Mouse (Mus musculus): ENCODE measurements around the gene Lmf1.

Gene Lmf1

GRCm38 (mm10) chr17:25604234-25604633 lies 25.3 kb downstream of the Lmf1 start:
- DNase-seq (ENCODE audit: low spot score in 2 of 2), result no peak

GRCm38 (mm10) chr17:25608137-25608785 lies 29.4 kb downstream of the Lmf1 start:
- no peak for DNase-seq (ENCODE audit: low spot score in 2 of 2)

GRCm38 (mm10) chr17:25608821-25609505 lies 30.1 kb downstream of the Lmf1 start:
- no peak for DNase-seq (ENCODE audit: low spot score in 2 of 2)

GRCm38 (mm10) chr17:25609506-25609828 lies 30.6 kb downstream of the Lmf1 start:
- DNase-seq (ENCODE audit: low spot score in 2 of 2), result no peak

GRCm38 (mm10) chr17:25610151-25610550 lies 31.3 kb downstream of the Lmf1 start:
- no peak for DNase-seq (ENCODE audit: low spot score in 2 of 2)

- DNase-seq (ENCODE audit: low spot score in 2 of 2), result no peak
These were observed 33.7 kb downstream of the Lmf1 start for GRCm38 (mm10) chr17:25612537-25612936.

GRCm38 (mm10) chr17:25613323-25613722 lies 34.4 kb downstream of the Lmf1 start:
- DNase-seq (ENCODE audit: low spot score in 2 of 2), result no peak

- DNase-seq (ENCODE audit: low spot score in 2 of 2), result no peak
These were observed 36.0 kb downstream of the Lmf1 start for GRCm38 (mm10) chr17:25614723-25615510.

GRCm38 (mm10) chr17:25618508-25619056 lies 39.7 kb downstream of the Lmf1 start:
- no peak for DNase-seq (ENCODE audit: low spot score in 2 of 2)

GRCm38 (mm10) chr17:25623441-25623840 lies 44.6 kb downstream of the Lmf1 start:
- no peak for DNase-seq (ENCODE audit: low spot score in 2 of 2)

- no peak for DNase-seq (ENCODE audit: low spot score in 2 of 2)
These were observed 45.0 kb downstream of the Lmf1 start for GRCm38 (mm10) chr17:25623935-25624334.

GRCm38 (mm10) chr17:25624446-25625119 lies 45.7 kb downstream of the Lmf1 start:
- no peak for DNase-seq (ENCODE audit: low spot score in 2 of 2)

- no peak for DNase-seq (ENCODE audit: low spot score in 2 of 2)
These were observed 46.4 kb downstream of the Lmf1 start for GRCm38 (mm10) chr17:25625282-25625681.

- no peak for DNase-seq (ENCODE audit: low spot score in 2 of 2)
These were observed 47.5 kb downstream of the Lmf1 start for GRCm38 (mm10) chr17:25626196-25627043.

GRCm38 (mm10) chr17:25630313-25630712 lies 51.4 kb downstream of the Lmf1 start:
- no peak for DNase-seq (ENCODE audit: low spot score in 2 of 2)

GRCm38 (mm10) chr17:25634070-25634469 lies 55.2 kb downstream of the Lmf1 start:
- no peak for DNase-seq (ENCODE audit: low spot score in 2 of 2)

GRCm38 (mm10) chr17:25635387-25635786 lies 56.5 kb downstream of the Lmf1 start:
- no peak for DNase-seq (ENCODE audit: low spot score in 2 of 2)

GRCm38 (mm10) chr17:25635806-25636205 lies 56.9 kb downstream of the Lmf1 start:
- no peak for DNase-seq (ENCODE audit: low spot score in 2 of 2)

- DNase-seq (ENCODE audit: low spot score in 2 of 2), result no peak
These were observed 59.1 kb downstream of the Lmf1 start for GRCm38 (mm10) chr17:25637986-25638385.

GRCm38 (mm10) chr17:25638442-25638841 lies 59.6 kb downstream of the Lmf1 start:
- no peak for DNase-seq (ENCODE audit: low spot score in 2 of 2)

GRCm38 (mm10) chr17:25640956-25641355 lies 62.1 kb downstream of the Lmf1 start:
- no peak for DNase-seq (ENCODE audit: low spot score in 2 of 2)

Measured in spleen, postnatal 4 days (tissue).